Mouse (Mus musculus) midbrain, embryonic 10.5 days (tissue): ENCODE measurements at regions not wholly inside any gene's neighbourhood (a gene's known extent, or its start where the extent isn't known, plus 50 kb on each side); places are given as distances from the start of the nearest gene placed in this dataset.

ENCODE experiments used
- DNase-seq: peaks from one replicate; pipeline ENCODE4 v3.0.0-alpha.2; 2017; ENCODE audit warnings: low spot score
- H3K27ac ChIP-seq: fragments of 300-500 bp; sonication (generic); replicated peaks from 2 replicates; pipeline ENCODE4 v1.5.1; 2016; ENCODE audit warnings: mild to moderate bottlenecking
- H3K27me3 ChIP-seq: fragments of 300-500 bp; sonication (generic); 2 replicates; pipeline ENCODE4 v1.6.1; 2016; ENCODE audit warnings: low read depth, mild to moderate bottlenecking; ENCODE audit not compliant: poor library complexity, severe bottlenecking
- H3K36me3 ChIP-seq: fragments of 300-500 bp; sonication (generic); 2 replicates; pipeline ENCODE4 v1.6.1; 2016; ENCODE audit warnings: mild to moderate bottlenecking, moderate library complexity
- H3K4me1 ChIP-seq: fragments of 300-500 bp; sonication (generic); 2 replicates; pipeline ENCODE4 v1.6.1; 2016
- H3K4me3 ChIP-seq: fragments of 300-500 bp; sonication (generic); 2 replicates; pipeline ENCODE4 v1.5.1; 2016; ENCODE audit warnings: mild to moderate bottlenecking, moderate library complexity
- H3K9me3 ChIP-seq: fragments of 300-500 bp; sonication (generic); replicated peaks from 2 replicates; pipeline ENCODE4 v1.6.1; 2016; ENCODE audit warnings: mild to moderate bottlenecking
- WGBS: fragments of 180-500 bp; shearing (Covaris S2); methylation state at CpG from one replicate; pipeline ENCODE4 v1.1.7; 2016; 5-methylcytosine and 5-hydroxymethylcytosine counted together

GRCm38 (mm10) chr8:100515896-100516295 is 1099.6 kb upstream of the Cdh8 start:
- no peaks in the 10 kb centered on the region for H3K36me3 ChIP-seq
- H3K4me3 ChIP-seq, result no peak overlapping the region
- DNase-seq, result no peak
- H3K27me3 ChIP-seq, result no peaks in the 10 kb centered on the region
- no peak overlapping the region for H3K27ac ChIP-seq
- WGBS, result 47% methylated on average over 1 of the region's 1 CpGs
- H3K4me1 ChIP-seq, result no peaks in the 10 kb centered on the region
- H3K9me3 ChIP-seq, result no peaks in the 10 kb centered on the region

GRCm38 (mm10) chr8:100515152-100515551 is 1098.9 kb upstream of the Cdh8 start:
- no peaks in the 10 kb centered on the region for H3K9me3 ChIP-seq
- DNase-seq, result no peak
- WGBS, result 91% methylated on average over 3 of the region's 3 CpGs
- H3K27ac ChIP-seq, result no peak overlapping the region
- no peaks in the 10 kb centered on the region for H3K27me3 ChIP-seq
- H3K4me1 ChIP-seq, result no peaks in the 10 kb centered on the region
- H3K36me3 ChIP-seq, result no peaks in the 10 kb centered on the region
- H3K4me3 ChIP-seq, result no peak overlapping the region

GRCm38 (mm10) chr8:100506478-100506877 is 1090.2 kb upstream of the Cdh8 start:
- WGBS, result 86% methylated on average over 2 of the region's 2 CpGs
- H3K4me1 ChIP-seq, result peaks cover 5% of the 10 kb centered on the region
- no peaks in the 10 kb centered on the region for H3K9me3 ChIP-seq
- no peaks in the 10 kb centered on the region for H3K27me3 ChIP-seq
- H3K4me3 ChIP-seq, result no peak overlapping the region
- H3K36me3 ChIP-seq, result no peaks in the 10 kb centered on the region
- no peak for DNase-seq
- H3K27ac ChIP-seq, result no peak overlapping the region

- Histone ChIP-seq H3K36me3 (no peaks in the 10 kb centered on the region), H3K27me3 (no peaks in the 10 kb centered on the region), H3K4me1 (peaks cover 22% of the 10 kb centered on the region), H3K27ac (peak overlapping the region; percentile 67; the same call in 1 of the 2 replicates), H3K4me3 (no peak overlapping the region), H3K9me3 (no peaks in the 10 kb centered on the region)
- no peak for DNase-seq
Measured at GRCm38 (mm10) chr8:100500342-100500712, 1084.1 kb upstream of the Cdh8 start.

DNA sequence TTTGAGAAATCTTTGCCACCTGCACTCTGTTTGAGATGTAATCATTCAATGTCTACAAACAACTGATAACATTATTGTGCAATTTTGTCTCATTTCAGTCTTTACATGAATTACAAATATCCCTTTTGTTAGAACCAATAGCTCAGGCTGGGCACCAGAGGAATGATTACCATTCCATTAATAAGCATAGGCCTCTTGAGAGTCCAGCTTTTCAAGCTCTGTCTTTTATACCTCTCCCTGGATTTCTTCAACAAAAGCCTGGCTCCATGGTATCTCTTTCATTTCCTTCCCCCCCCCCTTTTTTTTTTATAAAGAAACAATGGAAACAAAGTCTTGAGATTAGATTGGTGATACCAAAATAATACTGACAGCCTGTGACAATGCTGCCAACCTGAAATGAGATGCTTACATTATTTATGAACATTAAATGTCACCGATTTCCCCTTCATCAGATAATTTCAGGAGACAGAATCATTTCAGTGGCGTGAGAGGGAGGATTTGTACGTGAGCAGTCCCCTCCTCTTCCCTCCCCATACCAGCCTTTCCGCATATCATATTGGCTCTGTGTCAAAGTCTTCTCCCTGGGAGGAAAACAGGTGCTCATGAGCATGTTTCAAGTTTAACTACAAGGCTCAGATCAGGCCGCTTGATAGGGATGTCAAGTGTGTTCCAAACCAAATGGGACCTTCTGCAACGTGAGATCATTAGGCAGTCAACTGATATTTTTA is 1083.5 kb upstream of the Cdh8 start:
- DNase-seq, result peak; percentile 16
- peaks cover 22% of the 10 kb centered on the region for H3K4me1 ChIP-seq
- WGBS, result 47% methylated on average over 6 of the region's 6 CpGs
- no peaks in the 10 kb centered on the region for H3K9me3 ChIP-seq
- peak overlapping the region; percentile 67 for H3K27ac ChIP-seq
- no peaks in the 10 kb centered on the region for H3K36me3 ChIP-seq
- no peak overlapping the region for H3K4me3 ChIP-seq
- no peaks in the 10 kb centered on the region for H3K27me3 ChIP-seq

- Histone ChIP-seq H3K36me3 (no peaks in the 10 kb centered on the region), H3K4me3 (no peak overlapping the region), H3K9me3 (no peaks in the 10 kb centered on the region), H3K27ac (no peak overlapping the region), H3K27me3 (no peaks in the 10 kb centered on the region), H3K4me1 (peaks cover 9% of the 10 kb centered on the region; the same call in 1 of the 2 replicates)
- WGBS, result 78% methylated on average over 3 of the region's 3 CpGs
- DNase-seq, result no peak
Measured at GRCm38 (mm10) chr8:100494445-100494844, 1078.2 kb upstream of the Cdh8 start.

GRCm38 (mm10) chr8:100475950-100476349 is 1059.7 kb upstream of the Cdh8 start:
- H3K4me3 ChIP-seq, result no peak overlapping the region
- WGBS, result 84% methylated on average over 4 of the region's 4 CpGs
- no peak overlapping the region for H3K27ac ChIP-seq
- H3K27me3 ChIP-seq, result no peaks in the 10 kb centered on the region
- no peak for DNase-seq
- no peaks in the 10 kb centered on the region for H3K9me3 ChIP-seq
- H3K36me3 ChIP-seq, result no peaks in the 10 kb centered on the region
- H3K4me1 ChIP-seq, result no peaks in the 10 kb centered on the region

DNA sequence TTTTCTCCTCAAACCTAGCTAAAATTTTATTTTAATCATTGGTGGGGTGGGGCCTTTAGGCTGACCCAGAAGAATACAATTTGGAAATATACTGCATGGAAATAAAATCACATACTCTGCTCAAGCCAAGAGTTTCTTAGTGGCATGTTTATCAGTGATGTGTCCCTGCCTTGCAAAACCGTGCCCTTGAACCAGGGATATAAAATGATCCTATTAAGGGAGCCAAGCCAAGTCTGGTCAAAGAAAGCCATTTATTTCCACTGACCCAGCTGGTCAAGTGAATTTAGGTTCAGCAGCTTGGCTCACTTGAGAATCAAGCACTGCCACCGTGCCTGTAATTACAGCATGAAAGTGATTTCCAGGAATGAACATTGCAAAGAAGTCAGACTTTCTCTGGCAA is 1035.0 kb upstream of the Cdh8 start:
- no peak overlapping the region for H3K4me3 ChIP-seq
- DNase-seq, result no peak
- H3K27ac ChIP-seq, result no peak overlapping the region
- H3K36me3 ChIP-seq, result no peaks in the 10 kb centered on the region
- 80% methylated on average over 2 of the region's 2 CpGs for WGBS
- no peaks in the 10 kb centered on the region for H3K9me3 ChIP-seq
- no peaks in the 10 kb centered on the region for H3K4me1 ChIP-seq
- H3K27me3 ChIP-seq, result no peaks in the 10 kb centered on the region

DNA sequence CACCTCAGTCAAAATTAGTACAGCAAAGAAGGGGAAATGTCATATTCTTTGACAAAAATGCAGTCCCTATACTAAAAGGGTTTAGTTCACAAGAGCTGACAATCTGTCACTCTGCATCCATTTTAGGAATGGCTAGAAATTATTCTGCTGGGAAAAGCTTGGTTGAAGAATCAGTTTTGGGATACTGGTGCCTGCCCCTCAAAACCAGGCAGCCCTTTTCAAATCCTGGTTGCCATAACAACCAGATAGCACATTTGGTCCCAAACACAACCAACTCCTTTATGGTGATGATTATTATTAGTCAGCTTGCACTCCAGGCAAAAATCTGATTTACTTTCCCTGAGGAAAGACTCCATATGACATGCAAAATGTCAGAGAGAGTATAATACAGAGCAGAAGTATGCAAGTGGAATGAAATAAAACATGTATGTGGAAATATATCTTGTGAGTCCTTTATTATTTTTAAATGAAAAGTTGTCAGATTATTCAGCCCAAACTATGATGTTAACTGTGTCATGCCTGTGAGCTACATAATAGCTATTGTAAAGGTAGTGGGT is 1034.2 kb upstream of the Cdh8 start:
- H3K9me3 ChIP-seq, result no peaks in the 10 kb centered on the region
- H3K4me3 ChIP-seq, result no peak overlapping the region
- no peak for DNase-seq
- no peaks in the 10 kb centered on the region for H3K36me3 ChIP-seq
- H3K27me3 ChIP-seq, result no peaks in the 10 kb centered on the region
- H3K4me1 ChIP-seq, result no peaks in the 10 kb centered on the region
- H3K27ac ChIP-seq, result no peak overlapping the region

DNA sequence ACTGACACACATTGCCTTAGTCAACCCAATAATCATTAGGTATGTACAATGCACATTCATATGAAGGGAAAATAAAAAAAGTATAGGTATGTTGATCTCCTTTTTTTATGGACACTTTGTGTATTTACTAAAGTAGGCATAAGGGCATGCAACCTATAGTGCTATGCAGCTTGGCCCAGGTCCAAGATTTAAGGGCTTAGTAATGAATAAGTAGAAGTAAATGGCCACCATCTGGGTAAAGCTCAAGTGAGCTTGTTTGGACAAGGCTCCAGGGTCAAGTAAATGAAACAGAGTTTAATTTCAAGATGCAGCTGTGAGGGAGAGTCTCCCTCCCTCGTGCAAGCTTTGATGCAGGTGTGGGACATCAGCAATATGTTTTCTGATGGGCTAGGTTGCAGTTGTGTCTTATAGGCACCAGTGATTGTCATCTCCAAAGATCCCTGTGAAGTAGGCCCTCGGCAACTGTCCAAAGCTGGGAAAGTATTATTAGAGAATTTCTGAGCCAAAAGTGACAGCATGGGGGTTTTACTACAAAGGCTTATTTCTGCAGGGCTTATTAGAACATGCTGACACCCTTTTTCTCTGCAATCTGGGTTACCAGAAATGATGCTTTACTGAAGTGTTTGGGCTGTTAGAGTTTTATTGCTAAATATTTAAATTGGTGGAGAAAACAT is 1030.5 kb upstream of the Cdh8 start:
- Histone ChIP-seq H3K9me3 (no peaks in the 10 kb centered on the region), H3K27me3 (no peaks in the 10 kb centered on the region), H3K4me1 (no peaks in the 10 kb centered on the region), H3K36me3 (no peaks in the 10 kb centered on the region), H3K4me3 (no peak overlapping the region), H3K27ac (no peak overlapping the region)
- 81% methylated on average over 2 of the region's 2 CpGs for WGBS
- DNase-seq, result no peak
